Mouse (Mus musculus) bone marrow macrophage, adult 2 months (primary cell): Measurements from ENCODE around the gene Dhx57.

Source experiments
- CTCF ChIP-seq: IDR thresholded peaks from 2 replicates; pipeline ENCODE4 v1.5.1; 2012; ENCODE audit warnings: low read depth, mild to moderate bottlenecking, low read length, moderate library complexity
- POLR2A ChIP-seq: IDR thresholded peaks from 2 replicates; pipeline ENCODE4 v1.6.1; 2012; ENCODE audit warnings: mild to moderate bottlenecking, low read depth, low read length, borderline replicate concordance

- no peak for TF ChIP-seq CTCF
- TF ChIP-seq POLR2A = no peak
These were observed 54.8 kb downstream of the Dhx57 start for GRCm38 (mm10) chr17:80235477-80235876.
